Mouse (Mus musculus) R1 (cell line): ENCODE measurements at regions not wholly inside any gene's neighbourhood (a gene's known extent, or its start where the extent isn't known, plus 50 kb on each side); places are given as distances from the start of the nearest gene placed in this dataset.

Experiments used
- DNase-seq: peaks from one replicate; pipeline ENCODE4 v3.0.0-alpha.2; 2018; ENCODE audit warnings: low read depth, low spot score

- peak; percentile 81 for DNase-seq
Measured at GRCm38 (mm10) chr8:125619336-125619906, 49.8 kb upstream of the Sipa1l2 start.
